Mouse (Mus musculus): ENCODE measurements around the gene Tmem229b. TPM values are rescaled to one million over a fixed set of nuclear protein-coding genes. Genes with fewer than 3 reads are reported as not detected.

Gene Tmem229b
- polyA plus RNA-seq, 1 experiment from 2014 or later, result 4.7 TPM

- WGBS, result 62% methylated on average over 5 of the region's 5 CpGs
- Histone ChIP-seq H3K27me3 (ENCODE audit: control insufficient read depth, insufficient read depth, low read length) (no peaks in the 10 kb centered on the region; the same call in 1 of the 2 replicates), H3K4me3 (ENCODE audit: low read length) (no peak overlapping the region), H3K9ac (ENCODE audit: low read length) (no peak overlapping the region), H3K9me3 (replicated peaks; ENCODE audit: control insufficient read depth, low read length) (no peaks in the 10 kb centered on the region), H3K36me3 (ENCODE audit: control insufficient read depth, insufficient read depth) (no peaks in the 10 kb centered on the region), H3K27ac (ENCODE audit: low read length) (no peak overlapping the region), H3K4me1 (ENCODE audit: control insufficient read depth, insufficient read depth, low read length) (peaks cover 2% of the 10 kb centered on the region; the same call in 1 of the 2 replicates), H3K4me2 (ENCODE audit: low read depth, low read length) (no peak overlapping the region)
- ATAC-seq (replicated peaks; ENCODE audit: extremely low read depth, insufficient read depth, low FRiP score), result no peak
Measured at GRCm38 (mm10) chr12:78947661-78948060, 59.8 kb downstream of the Tmem229b start.

- Histone ChIP-seq H3K4me3 (ENCODE audit: low read length) (no peak overlapping the region), H3K4me1 (ENCODE audit: control insufficient read depth, insufficient read depth, low read length) (no peaks in the 10 kb centered on the region), H3K9ac (ENCODE audit: low read length) (no peak overlapping the region), H3K27ac (ENCODE audit: low read length) (no peak overlapping the region), H3K9me3 (replicated peaks; ENCODE audit: control insufficient read depth, low read length) (no peaks in the 10 kb centered on the region), H3K4me2 (ENCODE audit: low read depth, low read length) (no peak overlapping the region), H3K27me3 (ENCODE audit: control insufficient read depth, insufficient read depth, low read length) (no peaks in the 10 kb centered on the region; the same call in 1 of the 2 replicates), H3K36me3 (ENCODE audit: control insufficient read depth, insufficient read depth) (no peaks in the 10 kb centered on the region)
- 71% methylated on average over 6 of the region's 6 CpGs for WGBS
- ATAC-seq (replicated peaks; ENCODE audit: extremely low read depth, insufficient read depth, low FRiP score), result no peak
Measured at GRCm38 (mm10) chr12:78947161-78947560, 60.3 kb downstream of the Tmem229b start.

GRCm38 (mm10) chr12:78942931-78943330 lies 64.5 kb downstream of the Tmem229b start:
- H3K9me3 ChIP-seq (replicated peaks; ENCODE audit: control insufficient read depth, low read length), result no peaks in the 10 kb centered on the region
- no peak overlapping the region for H3K4me2 ChIP-seq (ENCODE audit: low read depth, low read length)
- no peak overlapping the region for H3K4me3 ChIP-seq (ENCODE audit: low read length)
- no peak overlapping the region for H3K9ac ChIP-seq (ENCODE audit: low read length)
- WGBS, result 80% methylated on average over 6 of the region's 6 CpGs
- H3K27ac ChIP-seq (ENCODE audit: low read length), result no peak overlapping the region
- H3K27me3 ChIP-seq (ENCODE audit: control insufficient read depth, insufficient read depth, low read length), result no peaks in the 10 kb centered on the region; the same call in 1 of the 2 replicates
- no peaks in the 10 kb centered on the region for H3K36me3 ChIP-seq (ENCODE audit: control insufficient read depth, insufficient read depth)
- H3K4me1 ChIP-seq (ENCODE audit: control insufficient read depth, insufficient read depth, low read length), result no peaks in the 10 kb centered on the region
- ATAC-seq (replicated peaks; ENCODE audit: extremely low read depth, insufficient read depth, low FRiP score), result no peak

- ATAC-seq (replicated peaks; ENCODE audit: extremely low read depth, insufficient read depth, low FRiP score), result no peak
- Histone ChIP-seq H3K9me3 (replicated peaks; ENCODE audit: control insufficient read depth, low read length) (no peaks in the 10 kb centered on the region), H3K4me1 (ENCODE audit: control insufficient read depth, insufficient read depth, low read length) (0 out of 2 replicates have a peak, but pooled peaks cover 2% of the 10 kb centered on the region), H3K4me2 (ENCODE audit: low read depth, low read length) (no peak overlapping the region), H3K27me3 (ENCODE audit: control insufficient read depth, insufficient read depth, low read length) (no peaks in the 10 kb centered on the region; the same call in 1 of the 2 replicates), H3K27ac (ENCODE audit: low read length) (no peak overlapping the region), H3K4me3 (ENCODE audit: low read length) (no peak overlapping the region), H3K36me3 (ENCODE audit: control insufficient read depth, insufficient read depth) (no peaks in the 10 kb centered on the region), H3K9ac (ENCODE audit: low read length) (no peak overlapping the region)
- 78% methylated on average over 5 of the region's 5 CpGs for WGBS
Measured at GRCm38 (mm10) chr12:78940081-78940480, 67.3 kb downstream of the Tmem229b start.

- H3K9me3 ChIP-seq (replicated peaks; ENCODE audit: control insufficient read depth, low read length), result no peaks in the 10 kb centered on the region
- no peak for ATAC-seq (replicated peaks; ENCODE audit: extremely low read depth, insufficient read depth, low FRiP score)
- 52% methylated on average over 7 of the region's 7 CpGs for WGBS
- no peak overlapping the region for H3K4me2 ChIP-seq (ENCODE audit: low read depth, low read length)
- H3K4me1 ChIP-seq (ENCODE audit: control insufficient read depth, insufficient read depth, low read length), result 0 out of 2 replicates have a peak, but pooled peaks cover 2% of the 10 kb centered on the region
- H3K36me3 ChIP-seq (ENCODE audit: control insufficient read depth, insufficient read depth), result no peaks in the 10 kb centered on the region
- no peak overlapping the region for H3K27ac ChIP-seq (ENCODE audit: low read length)
- H3K4me3 ChIP-seq (ENCODE audit: low read length), result no peak overlapping the region
- no peaks in the 10 kb centered on the region; the same call in 1 of the 2 replicates for H3K27me3 ChIP-seq (ENCODE audit: control insufficient read depth, insufficient read depth, low read length)
- H3K9ac ChIP-seq (ENCODE audit: low read length), result no peak overlapping the region
Measured at GRCm38 (mm10) chr12:78939393-78940037, 67.9 kb downstream of the Tmem229b start.

GRCm38 (mm10) chr12:78936494-78936893 lies 70.9 kb downstream of the Tmem229b start:
- H3K9me3 ChIP-seq (replicated peaks; ENCODE audit: control insufficient read depth, low read length), result no peaks in the 10 kb centered on the region
- no peak overlapping the region for H3K4me3 ChIP-seq (ENCODE audit: low read length)
- no peak overlapping the region for H3K4me2 ChIP-seq (ENCODE audit: low read depth, low read length)
- H3K36me3 ChIP-seq (ENCODE audit: control insufficient read depth, insufficient read depth), result no peaks in the 10 kb centered on the region
- 0 out of 2 replicates have a peak, but pooled peaks cover 2% of the 10 kb centered on the region for H3K4me1 ChIP-seq (ENCODE audit: control insufficient read depth, insufficient read depth, low read length)
- no peak overlapping the region for H3K9ac ChIP-seq (ENCODE audit: low read length)
- H3K27ac ChIP-seq (ENCODE audit: low read length), result no peak overlapping the region
- no peak for ATAC-seq (replicated peaks; ENCODE audit: extremely low read depth, insufficient read depth, low FRiP score)
- 51% methylated on average over 4 of the region's 4 CpGs for WGBS
- H3K27me3 ChIP-seq (ENCODE audit: control insufficient read depth, insufficient read depth, low read length), result no peaks in the 10 kb centered on the region

- Histone ChIP-seq H3K36me3 (ENCODE audit: control insufficient read depth, insufficient read depth) (no peaks in the 10 kb centered on the region), H3K9ac (ENCODE audit: low read length) (no peak overlapping the region), H3K4me2 (ENCODE audit: low read depth, low read length) (no peak overlapping the region), H3K4me1 (ENCODE audit: control insufficient read depth, insufficient read depth, low read length) (no peaks in the 10 kb centered on the region), H3K27ac (ENCODE audit: low read length) (no peak overlapping the region), H3K9me3 (replicated peaks; ENCODE audit: control insufficient read depth, low read length) (no peaks in the 10 kb centered on the region), H3K4me3 (ENCODE audit: low read length) (no peak overlapping the region), H3K27me3 (ENCODE audit: control insufficient read depth, insufficient read depth, low read length) (no peaks in the 10 kb centered on the region)
- ATAC-seq (replicated peaks; ENCODE audit: extremely low read depth, insufficient read depth, low FRiP score), result no peak
- 83% methylated on average over 1 of the region's 1 CpGs for WGBS
Measured at GRCm38 (mm10) chr12:78929900-78930299, 77.5 kb downstream of the Tmem229b start.

- no peaks in the 10 kb centered on the region for H3K9me3 ChIP-seq (replicated peaks; ENCODE audit: control insufficient read depth, low read length)
- no peak overlapping the region for H3K4me2 ChIP-seq (ENCODE audit: low read depth, low read length)
- no peaks in the 10 kb centered on the region for H3K4me1 ChIP-seq (ENCODE audit: control insufficient read depth, insufficient read depth, low read length)
- H3K36me3 ChIP-seq (ENCODE audit: control insufficient read depth, insufficient read depth), result no peaks in the 10 kb centered on the region
- no peaks in the 10 kb centered on the region for H3K27me3 ChIP-seq (ENCODE audit: control insufficient read depth, insufficient read depth, low read length)
- H3K4me3 ChIP-seq (ENCODE audit: low read length), result no peak overlapping the region
- H3K9ac ChIP-seq (ENCODE audit: low read length), result no peak overlapping the region
- no peak overlapping the region for H3K27ac ChIP-seq (ENCODE audit: low read length)
- ATAC-seq (replicated peaks; ENCODE audit: extremely low read depth, insufficient read depth, low FRiP score), result no peak
- 63% methylated on average over 5 of the region's 5 CpGs for WGBS
Measured at GRCm38 (mm10) chr12:78927287-78927686, 80.1 kb downstream of the Tmem229b start.

- Histone ChIP-seq H3K4me1 (ENCODE audit: control insufficient read depth, insufficient read depth, low read length) (no peaks in the 10 kb centered on the region; the same call in 1 of the 2 replicates), H3K27me3 (ENCODE audit: control insufficient read depth, insufficient read depth, low read length) (no peaks in the 10 kb centered on the region), H3K27ac (ENCODE audit: low read length) (no peak overlapping the region), H3K9ac (ENCODE audit: low read length) (no peak overlapping the region), H3K36me3 (ENCODE audit: control insufficient read depth, insufficient read depth) (no peaks in the 10 kb centered on the region), H3K9me3 (replicated peaks; ENCODE audit: control insufficient read depth, low read length) (no peaks in the 10 kb centered on the region), H3K4me3 (ENCODE audit: low read length) (no peak overlapping the region), H3K4me2 (ENCODE audit: low read depth, low read length) (no peak overlapping the region)
- WGBS, result 80% methylated on average over 7 of the region's 7 CpGs
- no peak for ATAC-seq (replicated peaks; ENCODE audit: extremely low read depth, insufficient read depth, low FRiP score)
Measured at GRCm38 (mm10) chr12:78923539-78924189, 83.8 kb downstream of the Tmem229b start.

All from heart, embryonic 16.5 days (tissue).